Mouse (Mus musculus): ENCODE results near the gene Hjurp.

DNA sequence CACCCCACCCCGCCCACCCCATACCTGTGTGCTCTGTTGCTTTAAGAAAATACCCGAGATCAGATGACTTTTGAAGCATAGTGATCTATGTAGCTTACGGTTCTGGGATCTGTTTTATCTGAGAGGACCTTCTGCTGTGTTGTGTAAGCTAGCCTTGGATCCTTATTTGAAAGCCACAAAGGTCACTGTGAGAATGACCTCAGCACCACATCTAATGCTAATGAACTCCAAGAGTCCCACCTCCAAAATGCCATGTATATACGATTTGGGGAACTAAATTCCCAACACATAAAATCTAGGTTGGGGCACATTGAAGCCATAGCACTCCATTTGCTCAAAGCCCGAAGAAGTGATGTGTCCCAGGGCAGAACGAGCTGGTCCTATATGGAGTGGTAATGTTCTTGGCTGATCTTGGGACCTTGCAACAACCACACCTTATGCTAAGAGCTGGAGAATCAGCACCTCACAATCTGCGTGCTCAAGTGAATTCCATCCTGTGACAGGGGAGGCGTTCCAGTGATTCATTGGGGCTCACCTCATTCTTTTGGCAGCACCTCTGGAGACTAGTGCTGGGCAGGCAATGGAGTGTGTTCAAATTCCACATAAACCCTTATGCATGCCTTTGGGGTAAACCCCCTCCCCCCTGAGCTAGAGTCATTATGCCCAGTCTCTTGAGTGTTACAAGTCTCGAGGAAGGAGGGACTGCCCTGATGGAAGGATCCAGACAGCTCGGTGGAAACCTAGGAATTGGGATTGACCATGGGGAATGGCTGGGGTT, 20.4 kb downstream of the Hjurp start:
- TF ChIP-seq CTCF (IDR thresholded peaks at IDR 0.05; ENCODE audit: low read depth, low read length) (peak; percentile 24; the same call in 1 of the 2 replicates), GATA1 (IDR thresholded peaks at IDR 0.05; ENCODE audit: borderline replicate concordance, low read length) (no peak), POLR2AphosphoS5 (IDR thresholded peaks at IDR 0.05; ENCODE audit: insufficient replicate concordance, low read depth, low read length) (no peak)
